Mouse (Mus musculus): ENCODE measurements at regions not wholly inside any gene's neighbourhood (a gene's known extent, or its start where the extent isn't known, plus 50 kb on each side); places are given as distances from the start of the nearest gene placed in this dataset.

DNA sequence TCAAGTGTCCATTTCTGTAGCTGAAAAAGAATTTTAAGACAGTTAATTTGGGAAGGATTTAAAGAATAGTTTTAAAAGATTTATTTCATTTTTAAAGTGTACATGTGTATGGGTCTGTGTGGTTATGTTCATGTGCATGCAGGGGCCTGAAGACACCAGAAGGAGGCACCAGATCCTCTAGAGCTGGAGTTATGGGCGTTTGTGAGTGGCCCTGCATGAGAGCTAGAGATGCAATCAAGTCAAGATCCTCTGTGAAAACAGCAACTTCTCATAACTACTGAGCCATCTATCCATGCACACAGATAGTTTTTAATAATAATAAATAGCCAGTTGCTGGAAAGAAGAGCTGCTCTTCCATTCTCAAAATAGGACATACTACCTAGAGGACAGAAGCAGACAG is 452.4 kb downstream of the Lmo4 start:
- H3K9ac ChIP-seq (ENCODE audit: insufficient read depth, low read depth, low read length, poor library complexity, severe bottlenecking), result no peak overlapping the region
- in situ Hi-C loops (cut with MboI; ENCODE audit: low sequenced_read_pairs in 2 of 2, unreplicated experiment in 2 of 2), result no loop called here

DNA sequence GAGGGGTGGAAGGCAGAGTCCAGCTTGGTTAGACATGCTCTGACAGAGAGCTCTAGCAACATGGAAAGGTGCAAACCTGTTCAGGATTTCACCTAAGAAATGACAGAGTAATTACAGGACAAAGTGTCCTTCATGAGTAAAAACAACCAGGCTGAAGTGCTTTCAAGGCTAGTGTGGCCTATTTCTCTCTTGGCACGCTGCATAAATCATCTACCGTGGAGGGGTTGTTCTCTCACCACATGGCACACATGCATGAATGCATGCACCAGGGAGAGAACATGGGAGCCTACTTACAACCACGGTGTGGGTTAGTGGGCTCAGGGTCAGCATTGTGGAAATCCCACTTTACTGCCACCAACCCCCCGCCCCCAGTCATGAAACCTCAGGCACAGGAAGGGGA is 454.9 kb downstream of the Lmo4 start:
- DNase-seq (ENCODE audit: low read depth, low spot score), result no peak
- Histone ChIP-seq H3K4me1 (ENCODE audit: control insufficient read depth in 2 of 2, insufficient read depth in 2 of 2, low read length in 2 of 2, poor library complexity in 1 of 2) (no peaks in the 10 kb centered on the region), H3K27ac (ENCODE audit: insufficient read depth, low read depth, low read length, poor library complexity, severe bottlenecking) (no peak overlapping the region), H3K9me3 (ENCODE audit: control insufficient read depth, insufficient read depth, low read depth, low read length) (no peaks in the 10 kb centered on the region), H3K36me3 (ENCODE audit: control insufficient read depth, insufficient read depth, low read length, poor library complexity, severe bottlenecking) (no peaks in the 10 kb centered on the region), H3K4me3 (ENCODE audit: insufficient read depth in 1 of 2, low read depth in 1 of 2, low read length in 2 of 2, poor library complexity in 1 of 2, severe bottlenecking in 1 of 2) (no peak overlapping the region), H3K9ac (ENCODE audit: insufficient read depth, low read depth, low read length, poor library complexity, severe bottlenecking) (no peak overlapping the region)
- TF ChIP-seq MAFK (IDR thresholded peaks at IDR 0.05; ENCODE audit: insufficient read depth, low read depth, low read length), result no peak
- TF ChIP-seq CHD2 (IDR thresholded peaks at IDR 0.05; ENCODE audit: low read depth, low read length), result no peak
- no peak for TF ChIP-seq HCFC1 (IDR thresholded peaks at IDR 0.05; ENCODE audit: borderline replicate concordance, insufficient read depth, low read length)
- TF ChIP-seq ZC3H11A (IDR thresholded peaks at IDR 0.05; ENCODE audit: borderline replicate concordance, low read depth, low read length), result no peak
- TF ChIP-seq ZNF384 (IDR thresholded peaks at IDR 0.05; ENCODE audit: low read depth, low read length), result no peak
- in situ Hi-C loops (cut with MboI; ENCODE audit: low sequenced_read_pairs in 2 of 2, unreplicated experiment in 2 of 2), result no loop called here

More for the DNA sequence above, 452.4 kb downstream of the Lmo4 start:
- TF ChIP-seq CHD2 (IDR thresholded peaks at IDR 0.05; ENCODE audit: low read depth, low read length) (no peak), HCFC1 (IDR thresholded peaks at IDR 0.05; ENCODE audit: borderline replicate concordance, insufficient read depth, low read length) (no peak), ZNF384 (IDR thresholded peaks at IDR 0.05; ENCODE audit: low read depth, low read length) (no peak), MAFK (IDR thresholded peaks at IDR 0.05; ENCODE audit: insufficient read depth, low read depth, low read length) (no peak), ZC3H11A (IDR thresholded peaks at IDR 0.05; ENCODE audit: borderline replicate concordance, low read depth, low read length) (no peak)
- Histone ChIP-seq H3K4me1 (ENCODE audit: control insufficient read depth in 2 of 2, insufficient read depth in 2 of 2, low read length in 2 of 2, poor library complexity in 1 of 2) (no peaks in the 10 kb centered on the region), H3K27ac (ENCODE audit: insufficient read depth, low read depth, low read length, poor library complexity, severe bottlenecking) (no peak overlapping the region), H3K9me3 (ENCODE audit: control insufficient read depth, insufficient read depth, low read depth, low read length) (no peaks in the 10 kb centered on the region), H3K4me3 (ENCODE audit: insufficient read depth in 1 of 2, low read depth in 1 of 2, low read length in 2 of 2, poor library complexity in 1 of 2, severe bottlenecking in 1 of 2) (no peak overlapping the region), H3K36me3 (ENCODE audit: control insufficient read depth, insufficient read depth, low read length, poor library complexity, severe bottlenecking) (no peaks in the 10 kb centered on the region)
- no peak for DNase-seq (ENCODE audit: low read depth, low spot score)

DNA sequence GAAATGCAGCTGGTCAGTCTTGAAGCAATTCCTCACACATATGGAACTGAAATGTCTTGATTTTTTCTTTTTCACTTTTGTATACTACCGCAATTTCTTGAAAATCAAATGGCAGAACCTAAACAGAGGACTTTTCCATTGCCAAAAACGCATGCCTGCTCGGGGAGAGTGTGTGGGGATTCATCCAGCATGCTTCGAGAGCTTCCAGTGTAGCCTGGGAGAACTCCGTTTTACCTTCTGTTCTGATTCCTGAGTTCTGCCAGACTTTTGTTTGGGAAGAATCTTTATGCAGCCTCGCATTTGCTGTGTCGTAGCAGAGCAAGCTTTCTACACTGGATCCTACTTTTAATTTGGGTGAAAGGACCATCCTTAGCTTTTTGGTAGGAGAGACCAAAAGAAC is 461.4 kb downstream of the Lmo4 start:
- TF ChIP-seq ZNF384 (IDR thresholded peaks at IDR 0.05; ENCODE audit: low read depth, low read length), result no peak
- TF ChIP-seq MAFK (IDR thresholded peaks at IDR 0.05; ENCODE audit: insufficient read depth, low read depth, low read length), result no peak
- no peaks in the 10 kb centered on the region for H3K4me1 ChIP-seq (ENCODE audit: control insufficient read depth in 2 of 2, insufficient read depth in 2 of 2, low read length in 2 of 2, poor library complexity in 1 of 2)
- DNase-seq (ENCODE audit: low read depth, low spot score), result no peak
- H3K27ac ChIP-seq (ENCODE audit: insufficient read depth, low read depth, low read length, poor library complexity, severe bottlenecking), result no peak overlapping the region
- no peak overlapping the region for H3K4me3 ChIP-seq (ENCODE audit: insufficient read depth in 1 of 2, low read depth in 1 of 2, low read length in 2 of 2, poor library complexity in 1 of 2, severe bottlenecking in 1 of 2)
- in situ Hi-C loops (cut with MboI; ENCODE audit: low sequenced_read_pairs in 2 of 2, unreplicated experiment in 2 of 2), result no loop called here
- no peaks in the 10 kb centered on the region for H3K36me3 ChIP-seq (ENCODE audit: control insufficient read depth, insufficient read depth, low read length, poor library complexity, severe bottlenecking)
- H3K9ac ChIP-seq (ENCODE audit: insufficient read depth, low read depth, low read length, poor library complexity, severe bottlenecking), result no peak overlapping the region
- no peaks in the 10 kb centered on the region for H3K9me3 ChIP-seq (ENCODE audit: control insufficient read depth, insufficient read depth, low read depth, low read length)

DNA sequence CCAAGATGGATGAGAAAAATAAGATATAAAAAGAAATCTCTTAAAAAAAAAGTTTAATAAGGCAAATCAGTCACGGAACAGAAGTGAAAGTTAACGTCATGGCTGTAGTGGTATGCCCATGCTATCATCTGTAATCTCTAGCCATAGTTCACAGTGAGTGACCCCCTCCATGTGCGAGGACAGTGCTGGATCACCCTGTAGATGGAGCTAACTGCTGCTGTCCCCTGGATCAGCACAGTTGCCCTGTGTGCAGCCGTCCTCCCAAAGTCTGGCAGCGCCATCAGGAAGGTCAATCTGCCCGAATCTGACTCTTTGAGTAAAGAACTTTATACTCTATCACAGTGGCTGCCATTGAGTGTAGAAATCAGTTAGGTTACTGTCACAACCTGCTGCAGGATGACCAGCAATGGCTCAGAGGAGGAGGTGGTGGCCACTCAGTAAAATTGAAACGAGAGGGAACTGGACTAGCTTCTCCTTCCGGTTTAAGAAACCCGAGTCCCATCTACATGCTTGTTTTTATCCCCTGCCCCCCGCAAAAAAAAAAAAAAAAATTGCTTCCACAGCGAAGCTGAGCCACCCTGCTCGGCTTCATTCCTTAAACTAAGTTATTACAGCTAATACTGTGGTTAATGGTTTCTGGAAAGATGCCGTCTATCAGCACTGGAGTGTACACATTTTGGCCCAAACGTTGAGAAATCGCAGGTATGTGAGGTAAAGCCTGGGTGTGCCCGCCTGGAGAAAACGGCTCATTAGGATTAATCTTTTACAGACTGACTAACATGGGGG is 462.0 kb downstream of the Lmo4 start:
- no peak overlapping the region for H3K27ac ChIP-seq (ENCODE audit: insufficient read depth, low read depth, low read length, poor library complexity, severe bottlenecking)
- H3K4me3 ChIP-seq (ENCODE audit: insufficient read depth in 1 of 2, low read depth in 1 of 2, low read length in 2 of 2, poor library complexity in 1 of 2, severe bottlenecking in 1 of 2), result no peak overlapping the region
- DNase-seq (ENCODE audit: low read depth, low spot score), result no peak
- H3K36me3 ChIP-seq (ENCODE audit: control insufficient read depth, insufficient read depth, low read length, poor library complexity, severe bottlenecking), result no peaks in the 10 kb centered on the region
- TF ChIP-seq HCFC1 (IDR thresholded peaks at IDR 0.05; ENCODE audit: borderline replicate concordance, insufficient read depth, low read length) (no peak), CHD2 (IDR thresholded peaks at IDR 0.05; ENCODE audit: low read depth, low read length) (no peak), MAFK (IDR thresholded peaks at IDR 0.05; ENCODE audit: insufficient read depth, low read depth, low read length) (no peak), ZNF384 (IDR thresholded peaks at IDR 0.05; ENCODE audit: low read depth, low read length) (no peak)
- H3K9me3 ChIP-seq (ENCODE audit: control insufficient read depth, insufficient read depth, low read depth, low read length), result no peaks in the 10 kb centered on the region
- no peaks in the 10 kb centered on the region for H3K4me1 ChIP-seq (ENCODE audit: control insufficient read depth in 2 of 2, insufficient read depth in 2 of 2, low read length in 2 of 2, poor library complexity in 1 of 2)
- in situ Hi-C loops (cut with MboI; ENCODE audit: low sequenced_read_pairs in 2 of 2, unreplicated experiment in 2 of 2), result no loop called here
- no peak overlapping the region for H3K9ac ChIP-seq (ENCODE audit: insufficient read depth, low read depth, low read length, poor library complexity, severe bottlenecking)

DNA sequence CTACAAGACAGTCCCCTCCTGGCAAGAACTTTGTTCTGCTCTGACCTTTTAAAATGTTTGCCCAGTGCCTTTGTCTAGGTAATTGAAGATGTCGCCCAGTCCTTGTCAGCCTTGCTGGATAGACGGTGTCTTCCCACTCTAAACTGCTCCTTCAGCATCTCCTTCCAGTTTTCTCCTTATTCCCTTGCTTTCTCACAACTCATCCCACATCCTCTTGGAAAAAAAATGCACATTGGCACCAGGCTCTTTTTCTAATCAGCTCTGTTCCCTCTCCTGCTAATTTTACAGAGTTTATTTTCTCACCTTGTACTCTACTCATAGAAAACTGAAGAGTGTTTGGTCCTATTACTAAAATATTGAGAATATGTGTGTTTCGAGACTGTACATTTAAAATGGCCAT is 466.3 kb downstream of the Lmo4 start:
- Histone ChIP-seq H3K9me3 (ENCODE audit: control insufficient read depth, insufficient read depth, low read depth, low read length) (no peaks in the 10 kb centered on the region), H3K27ac (ENCODE audit: insufficient read depth, low read depth, low read length, poor library complexity, severe bottlenecking) (no peak overlapping the region), H3K9ac (ENCODE audit: insufficient read depth, low read depth, low read length, poor library complexity, severe bottlenecking) (no peak overlapping the region), H3K4me1 (ENCODE audit: control insufficient read depth in 2 of 2, insufficient read depth in 2 of 2, low read length in 2 of 2, poor library complexity in 1 of 2) (no peaks in the 10 kb centered on the region), H3K4me3 (ENCODE audit: insufficient read depth in 1 of 2, low read depth in 1 of 2, low read length in 2 of 2, poor library complexity in 1 of 2, severe bottlenecking in 1 of 2) (no peak overlapping the region), H3K36me3 (ENCODE audit: control insufficient read depth, insufficient read depth, low read length, poor library complexity, severe bottlenecking) (no peaks in the 10 kb centered on the region)
- TF ChIP-seq MAFK (IDR thresholded peaks at IDR 0.05; ENCODE audit: insufficient read depth, low read depth, low read length) (no peak), ZC3H11A (IDR thresholded peaks at IDR 0.05; ENCODE audit: borderline replicate concordance, low read depth, low read length) (no peak), CHD2 (IDR thresholded peaks at IDR 0.05; ENCODE audit: low read depth, low read length) (no peak), ZNF384 (IDR thresholded peaks at IDR 0.05; ENCODE audit: low read depth, low read length) (no peak), HCFC1 (IDR thresholded peaks at IDR 0.05; ENCODE audit: borderline replicate concordance, insufficient read depth, low read length) (no peak)
- DNase-seq (ENCODE audit: low read depth, low spot score), result no peak
- in situ Hi-C loops (cut with MboI; ENCODE audit: low sequenced_read_pairs in 2 of 2, unreplicated experiment in 2 of 2), result no loop called here
